Mouse (Mus musculus) heart, embryonic 15.5 days (tissue): ENCODE measurements at regions not wholly inside any gene's neighbourhood (a gene's known extent, or its start where the extent isn't known, plus 50 kb on each side); places are given as distances from the start of the nearest gene placed in this dataset.

Experiments
- ATAC-seq: fragments of 200-750 bp; cut with Nextera tagmentation; replicated peaks from 2 replicates; pipeline ENCODE4 v1.8.0; 2017; ENCODE audit warnings: low read depth, moderate TSS enrichment; ENCODE audit not compliant: insufficient number of reproducible peaks, insufficient read depth, low FRiP score
- H3K27ac ChIP-seq: fragments of 300-500 bp; sonication (generic); 2 replicates; pipeline ENCODE4 v1.5.1; 2015; ENCODE audit warnings: mild to moderate bottlenecking, inconsistent platforms
- H3K27me3 ChIP-seq: fragments of 300-500 bp; sonication (generic); 2 replicates; pipeline ENCODE4 v1.6.1; 2015; ENCODE audit warnings: inconsistent platforms
- H3K36me3 ChIP-seq: fragments of 300-500 bp; sonication (generic); 2 replicates; pipeline ENCODE4 v1.6.1; 2015; ENCODE audit warnings: mild to moderate bottlenecking, inconsistent platforms
- H3K4me1 ChIP-seq: fragments of 300-500 bp; sonication (generic); replicated peaks from 2 replicates; pipeline ENCODE4 v1.6.1; 2015; ENCODE audit warnings: inconsistent platforms
- H3K4me2 ChIP-seq: fragments of 300-500 bp; sonication (generic); 2 replicates; pipeline ENCODE4 v1.6.1; 2015; ENCODE audit warnings: inconsistent platforms, mild to moderate bottlenecking, moderate library complexity
- H3K4me3 ChIP-seq: fragments of 300-500 bp; sonication (generic); 2 replicates; pipeline ENCODE4 v1.5.1; 2015; ENCODE audit warnings: mild to moderate bottlenecking, inconsistent platforms
- H3K9ac ChIP-seq: fragments of 300-500 bp; sonication (generic); 2 replicates; pipeline ENCODE4 v1.6.1; 2015; ENCODE audit warnings: mild to moderate bottlenecking, inconsistent platforms
- H3K9me3 ChIP-seq: fragments of 300-500 bp; sonication (generic); replicated peaks from 2 replicates; pipeline ENCODE4 v1.6.1; 2016; ENCODE audit warnings: inconsistent platforms
- WGBS: fragments of 180-500 bp; shearing (Covaris S2); methylation state at CpG from one replicate; pipeline ENCODE4 v1.1.7; 2015; ENCODE audit warnings: mixed read lengths; 5-methylcytosine and 5-hydroxymethylcytosine counted together

DNA sequence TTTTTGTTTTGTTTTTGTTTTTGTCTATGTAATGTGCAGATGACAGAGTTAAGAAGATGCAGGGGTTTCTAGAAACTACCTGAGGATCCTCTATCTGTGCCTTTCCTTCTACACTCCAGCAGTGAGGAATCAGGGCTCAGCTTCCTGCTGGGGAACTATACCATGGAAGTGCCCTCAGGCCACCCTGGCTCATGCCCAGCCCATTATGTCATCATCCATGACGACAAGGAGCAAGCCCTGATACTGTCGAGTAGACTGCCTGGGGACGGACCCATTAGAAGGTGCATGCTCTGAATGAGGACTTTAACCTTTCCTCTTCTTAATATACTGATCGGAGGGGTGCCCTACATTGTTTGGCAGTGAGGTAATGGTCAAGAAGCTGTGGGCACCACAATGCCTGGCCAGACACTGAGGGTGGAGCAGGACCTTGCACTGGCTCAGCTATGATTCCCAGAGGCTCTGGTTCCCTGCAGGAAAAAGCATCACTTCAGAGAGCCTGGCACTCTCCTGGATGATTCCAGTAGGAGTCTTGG, 197.7 kb upstream of the Unc93a2 start:
- Histone ChIP-seq H3K27me3 (no peaks in the 10 kb centered on the region), H3K9me3 (no peaks in the 10 kb centered on the region), H3K36me3 (no peaks in the 10 kb centered on the region), H3K4me3 (no peak overlapping the region), H3K27ac (no peak overlapping the region), H3K4me1 (no peaks in the 10 kb centered on the region), H3K4me2 (no peak overlapping the region), H3K9ac (no peak overlapping the region)
- ATAC-seq: no peak
- WGBS: 60% methylated on average over 4 of the region's 4 CpGs

DNA sequence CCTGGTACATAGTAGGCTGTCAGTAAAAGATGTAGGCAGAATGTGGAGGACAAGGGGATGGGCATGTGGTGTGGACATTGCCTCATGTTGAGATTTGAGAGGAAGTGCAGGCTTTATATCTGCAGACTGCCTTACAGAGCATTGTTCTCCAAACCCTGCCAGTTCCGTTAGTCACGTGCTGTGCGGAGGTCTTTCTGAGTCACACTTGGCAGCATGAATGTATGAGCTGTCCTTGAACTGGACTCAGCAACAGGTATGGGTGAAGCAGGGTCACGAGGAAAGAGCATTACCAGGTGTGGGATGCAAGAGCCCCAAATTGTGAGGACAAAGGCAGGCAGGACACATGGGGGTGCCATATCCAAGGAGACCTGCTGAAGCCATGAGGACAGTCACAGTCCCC, 193.8 kb upstream of the Unc93a2 start:
- no peaks in the 10 kb centered on the region for H3K36me3 ChIP-seq
- no peak overlapping the region for H3K9ac ChIP-seq
- H3K9me3 ChIP-seq: no peaks in the 10 kb centered on the region
- WGBS: 69% methylated on average over 4 of the region's 4 CpGs
- H3K4me1 ChIP-seq: 0 out of 2 replicates have a peak, but pooled peaks cover 5% of the 10 kb centered on the region
- no peaks in the 10 kb centered on the region for H3K27me3 ChIP-seq
- ATAC-seq: no peak
- H3K27ac ChIP-seq: no peak overlapping the region
- no peak overlapping the region for H3K4me3 ChIP-seq
- no peak overlapping the region for H3K4me2 ChIP-seq

DNA sequence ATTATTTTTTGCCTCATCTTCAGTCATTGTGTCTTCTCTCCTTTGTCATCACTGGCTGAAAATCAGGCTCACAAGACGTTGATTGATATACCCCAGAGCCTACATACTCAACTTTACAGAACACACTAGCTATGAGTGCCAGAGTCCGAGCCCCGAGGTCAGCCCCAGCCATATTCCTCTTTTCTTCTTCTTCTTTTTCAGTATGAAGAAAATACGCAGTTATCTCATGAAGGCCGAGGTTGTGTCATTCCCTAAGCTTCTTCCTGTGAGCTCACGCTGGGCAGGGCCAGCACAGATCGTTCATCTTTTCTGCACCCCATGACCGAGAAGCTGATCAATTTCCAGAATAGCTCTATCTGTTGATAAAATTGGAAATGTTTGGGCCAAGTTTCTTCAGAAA, 192.7 kb upstream of the Unc93a2 start:
- Histone ChIP-seq H3K4me3 (no peak overlapping the region), H3K27ac (no peak overlapping the region), H3K4me1 (0 out of 2 replicates have a peak, but pooled peaks cover 5% of the 10 kb centered on the region), H3K27me3 (no peaks in the 10 kb centered on the region), H3K9ac (no peak overlapping the region), H3K9me3 (no peaks in the 10 kb centered on the region), H3K4me2 (no peak overlapping the region), H3K36me3 (no peaks in the 10 kb centered on the region)
- no peak for ATAC-seq
- 73% methylated on average over 8 of the region's 8 CpGs for WGBS

GRCm38 (mm10) chr17:7577227-7577626, 192.0 kb upstream of the Unc93a2 start:
- H3K9ac ChIP-seq: no peak overlapping the region
- H3K27ac ChIP-seq: peak overlapping the region; percentile 59
- peak; percentile 72; the same call in 1 of the 2 replicates for ATAC-seq
- no peaks in the 10 kb centered on the region for H3K27me3 ChIP-seq
- H3K36me3 ChIP-seq: no peaks in the 10 kb centered on the region
- 41% methylated on average over 4 of the region's 4 CpGs for WGBS
- 0 out of 2 replicates have a peak, but pooled peaks cover 5% of the 10 kb centered on the region for H3K4me1 ChIP-seq
- no peaks in the 10 kb centered on the region for H3K9me3 ChIP-seq
- no peak overlapping the region for H3K4me2 ChIP-seq
- H3K4me3 ChIP-seq: no peak overlapping the region

- no peak for ATAC-seq
- 80% methylated on average over 3 of the region's 3 CpGs for WGBS
These were observed 186.2 kb upstream of the Unc93a2 start for GRCm38 (mm10) chr17:7571481-7571880.

DNA sequence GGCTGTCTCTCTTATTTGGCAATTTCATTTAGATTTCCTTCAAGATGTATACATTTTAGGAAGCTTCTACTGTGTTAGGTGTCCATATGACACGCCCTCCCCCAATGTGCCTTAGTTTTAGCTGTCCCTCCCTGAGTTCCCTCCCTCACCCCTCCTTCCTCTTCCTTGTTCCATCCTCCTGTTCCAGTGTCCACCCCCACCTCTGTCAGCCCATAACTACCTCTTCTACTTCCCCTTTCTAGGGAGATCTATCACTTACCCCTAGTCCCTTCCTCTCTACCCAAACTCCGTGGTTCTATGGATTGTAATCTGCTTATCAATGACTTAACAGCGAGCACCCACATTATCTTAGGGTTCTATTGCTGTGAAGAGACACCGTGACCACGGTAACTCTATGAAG, 183.2 kb upstream of the Unc93a2 start:
- no peaks in the 10 kb centered on the region for H3K9me3 ChIP-seq
- ATAC-seq: no peak
- no peak overlapping the region for H3K27ac ChIP-seq
- H3K36me3 ChIP-seq: no peaks in the 10 kb centered on the region
- no peak overlapping the region for H3K4me3 ChIP-seq
- no peaks in the 10 kb centered on the region for H3K27me3 ChIP-seq
- H3K4me2 ChIP-seq: no peak overlapping the region
- H3K4me1 ChIP-seq: no peaks in the 10 kb centered on the region
- 87% methylated on average over 5 of the region's 5 CpGs for WGBS
- no peak overlapping the region for H3K9ac ChIP-seq

More at GRCm38 (mm10) chr17:7571481-7571880, 186.2 kb upstream of the Unc93a2 start:
- Histone ChIP-seq H3K27me3 (no peaks in the 10 kb centered on the region), H3K9me3 (no peaks in the 10 kb centered on the region), H3K27ac (no peak overlapping the region), H3K4me2 (no peak overlapping the region), H3K36me3 (no peaks in the 10 kb centered on the region), H3K4me1 (no peaks in the 10 kb centered on the region), H3K4me3 (no peak overlapping the region), H3K9ac (no peak overlapping the region)

GRCm38 (mm10) chr17:7565771-7566170, 180.5 kb upstream of the Unc93a2 start:
- Histone ChIP-seq H3K27ac (no peak overlapping the region), H3K4me1 (no peaks in the 10 kb centered on the region), H3K9ac (no peak overlapping the region), H3K4me2 (no peak overlapping the region), H3K4me3 (no peak overlapping the region), H3K9me3 (no peaks in the 10 kb centered on the region), H3K27me3 (no peaks in the 10 kb centered on the region), H3K36me3 (no peaks in the 10 kb centered on the region)
- no peak for ATAC-seq
- WGBS: 80% methylated on average over 2 of the region's 2 CpGs

GRCm38 (mm10) chr17:7562940-7563339, 177.7 kb upstream of the Unc93a2 start:
- no peaks in the 10 kb centered on the region for H3K36me3 ChIP-seq
- no peaks in the 10 kb centered on the region for H3K27me3 ChIP-seq
- H3K9me3 ChIP-seq: no peaks in the 10 kb centered on the region
- WGBS: 45% methylated on average over 8 of the region's 8 CpGs
- no peak overlapping the region for H3K4me3 ChIP-seq
- H3K4me2 ChIP-seq: no peak overlapping the region
- no peaks in the 10 kb centered on the region for H3K4me1 ChIP-seq
- H3K9ac ChIP-seq: no peak overlapping the region
- no peak for ATAC-seq
- H3K27ac ChIP-seq: no peak overlapping the region

- no peaks in the 10 kb centered on the region for H3K27me3 ChIP-seq
- no peaks in the 10 kb centered on the region for H3K9me3 ChIP-seq
- 81% methylated on average over 2 of the region's 2 CpGs for WGBS
- H3K36me3 ChIP-seq: no peaks in the 10 kb centered on the region
- ATAC-seq: no peak
- no peaks in the 10 kb centered on the region for H3K4me1 ChIP-seq
- H3K4me3 ChIP-seq: no peak overlapping the region
- H3K4me2 ChIP-seq: no peak overlapping the region
- H3K27ac ChIP-seq: no peak overlapping the region
- no peak overlapping the region for H3K9ac ChIP-seq
These were observed 163.2 kb upstream of the Unc93a2 start for GRCm38 (mm10) chr17:7548456-7548855.

- Histone ChIP-seq H3K27ac (peak overlapping the region; percentile 75), H3K9ac (no peak overlapping the region), H3K4me2 (no peak overlapping the region), H3K27me3 (no peaks in the 10 kb centered on the region), H3K9me3 (0 out of 2 replicates have a peak, but pooled peaks cover 3% of the 10 kb centered on the region), H3K4me1 (peaks cover 8% of the 10 kb centered on the region), H3K36me3 (no peaks in the 10 kb centered on the region), H3K4me3 (no peak overlapping the region)
- WGBS: 42% methylated on average over 4 of the region's 4 CpGs
- 0 out of 2 replicates have a peak, but pooled peaks have one; percentile 35 for ATAC-seq
These were observed 153.3 kb upstream of the Unc93a2 start for GRCm38 (mm10) chr17:7538402-7539087.

DNA sequence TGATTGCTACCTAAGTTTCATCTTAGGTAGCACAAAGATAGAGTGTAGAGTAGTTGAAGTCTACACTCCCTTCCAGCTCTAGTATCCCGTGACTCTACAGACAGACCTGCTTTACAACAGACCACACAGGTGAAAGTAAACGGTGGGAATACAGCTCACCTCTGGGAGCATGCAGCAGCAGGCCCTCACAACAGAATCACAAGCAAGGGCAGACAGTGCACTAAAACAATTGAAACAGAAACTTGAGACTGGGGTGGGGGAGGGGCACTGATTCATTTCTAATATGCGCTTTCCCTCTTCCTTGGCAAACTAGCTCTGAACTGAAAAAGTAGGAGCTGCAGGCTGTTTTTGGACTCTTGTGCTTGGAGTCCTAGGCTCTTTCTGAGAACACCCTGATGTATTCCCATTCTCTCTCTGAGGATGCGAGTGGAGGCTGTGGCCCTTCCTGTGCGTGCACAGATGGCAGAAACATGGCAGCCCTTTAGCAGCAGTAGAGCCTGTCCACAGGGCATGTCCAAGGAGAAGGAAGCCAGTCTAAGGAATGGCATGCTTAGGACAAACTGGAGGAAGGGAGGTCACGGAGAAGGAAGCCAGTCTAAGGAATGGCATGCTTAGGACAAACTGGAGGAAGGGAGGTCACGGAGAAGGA, 152.5 kb upstream of the Unc93a2 start:
- ATAC-seq: 0 out of 2 replicates have a peak, but pooled peaks have one; percentile 35

More for the DNA sequence above, 152.5 kb upstream of the Unc93a2 start:
- Histone ChIP-seq H3K9me3 (0 out of 2 replicates have a peak, but pooled peaks cover 3% of the 10 kb centered on the region), H3K27me3 (no peaks in the 10 kb centered on the region), H3K4me2 (no peak overlapping the region), H3K4me3 (no peak overlapping the region), H3K9ac (no peak overlapping the region), H3K27ac (peak overlapping the region; percentile 79), H3K36me3 (no peaks in the 10 kb centered on the region), H3K4me1 (peaks cover 8% of the 10 kb centered on the region)
- 67% methylated on average over 7 of the region's 7 CpGs for WGBS
